Mouse (Mus musculus): Measurements from ENCODE around the gene Zc2hc1c. TPM values are rescaled to one million over a fixed set of nuclear protein-coding genes. Genes with fewer than 3 reads are reported as not detected.
"Not testable (repeated sequence)": the region's sequence is repeated elsewhere in the genome, so short reads cannot be mapped to it uniquely, and the experiment has no call there.

Zc2hc1c gene
- polyA plus RNA-seq, 1 experiment from 2014 or later: 1.0 TPM

- ATAC-seq (ENCODE audit: low FRiP score) (peak; percentile 98), DNase-seq (ENCODE audit: low spot score, missing footprints) (peak; percentile 100)
- Histone ChIP-seq H3K4me3 (ENCODE audit: low read depth, low read length) (peak overlapping the region; percentile 67), H3K9ac (ENCODE audit: low read length) (peak overlapping the region; percentile 80), H3K36me3 (ENCODE audit: control insufficient read depth, insufficient read depth, low read length) (no peaks in the 10 kb centered on the region), H3K9me3 (ENCODE audit: control insufficient read depth, low read length) (no peaks in the 10 kb centered on the region), H3K27ac (ENCODE audit: low read depth, low read length) (no peak overlapping the region; the same call in 1 of the 2 replicates), H3K27me3 (ENCODE audit: control insufficient read depth, insufficient read depth, low read length) (no peaks in the 10 kb centered on the region), H3K4me1 (ENCODE audit: control insufficient read depth, insufficient read depth, low read length) (peaks cover 5% of the 10 kb centered on the region), H3K4me2 (peak overlapping the region; percentile 78)
- WGBS: under 1% methylated on average over 31 of the region's 31 CpGs
Observed at GRCm38 (mm10) chr12:85280105-85280844, 8.1 kb upstream of the Zc2hc1c start.

DNA sequence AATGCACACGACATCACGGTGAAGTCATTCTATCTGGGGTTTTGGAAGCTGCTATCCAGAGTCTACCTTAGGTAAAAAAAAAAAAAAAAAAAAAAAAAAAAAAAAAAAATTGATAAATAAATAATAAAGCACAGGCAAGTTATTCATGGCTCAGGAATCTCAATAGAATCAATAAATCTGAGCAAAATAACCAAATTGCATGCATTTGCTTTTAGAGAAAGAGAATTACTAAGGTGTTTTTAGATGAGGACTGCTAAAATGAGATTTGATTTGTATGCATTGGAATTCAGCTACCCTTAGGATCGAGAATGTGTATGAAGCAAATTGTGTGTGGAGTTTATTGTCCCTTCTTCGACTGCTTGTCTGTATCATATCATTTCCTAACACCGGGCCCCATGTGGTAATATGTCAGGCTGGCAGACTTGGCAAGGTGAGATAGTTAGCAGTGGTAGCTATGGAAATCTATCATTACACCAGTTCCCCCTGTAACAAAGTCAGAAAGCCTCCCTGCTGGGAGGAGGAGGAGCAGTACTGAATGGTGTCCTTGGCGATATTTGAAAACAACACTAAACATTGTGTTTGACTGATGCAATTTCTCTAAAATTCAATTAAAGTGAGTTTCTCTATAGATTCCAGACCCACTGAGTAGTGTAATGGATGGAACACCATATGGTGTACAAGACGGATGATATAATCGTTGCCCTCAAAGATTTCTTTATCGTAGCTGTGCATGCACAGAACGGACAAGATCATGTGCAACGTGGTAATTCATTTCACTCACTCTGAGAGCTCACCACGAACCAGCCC lies 7.3 kb upstream of the Zc2hc1c start:
- peaks cover 5% of the 10 kb centered on the region for H3K4me1 ChIP-seq (ENCODE audit: control insufficient read depth, insufficient read depth, low read length)
- H3K9ac ChIP-seq (ENCODE audit: low read length): no peak overlapping the region
- no peaks in the 10 kb centered on the region for H3K9me3 ChIP-seq (ENCODE audit: control insufficient read depth, low read length)
- peak overlapping the region; percentile 67; the same call in 1 of the 2 replicates for H3K4me3 ChIP-seq (ENCODE audit: low read depth, low read length)
- DNase-seq (ENCODE audit: low spot score, missing footprints): no peak
- H3K27ac ChIP-seq (ENCODE audit: low read depth, low read length): no peak overlapping the region
- no peaks in the 10 kb centered on the region for H3K36me3 ChIP-seq (ENCODE audit: control insufficient read depth, insufficient read depth, low read length)
- WGBS: 70% methylated on average over 12 of the region's 12 CpGs
- H3K27me3 ChIP-seq (ENCODE audit: control insufficient read depth, insufficient read depth, low read length): no peaks in the 10 kb centered on the region
- no peak for ATAC-seq (ENCODE audit: low FRiP score)
- H3K4me2 ChIP-seq: peak overlapping the region; percentile 78

DNA sequence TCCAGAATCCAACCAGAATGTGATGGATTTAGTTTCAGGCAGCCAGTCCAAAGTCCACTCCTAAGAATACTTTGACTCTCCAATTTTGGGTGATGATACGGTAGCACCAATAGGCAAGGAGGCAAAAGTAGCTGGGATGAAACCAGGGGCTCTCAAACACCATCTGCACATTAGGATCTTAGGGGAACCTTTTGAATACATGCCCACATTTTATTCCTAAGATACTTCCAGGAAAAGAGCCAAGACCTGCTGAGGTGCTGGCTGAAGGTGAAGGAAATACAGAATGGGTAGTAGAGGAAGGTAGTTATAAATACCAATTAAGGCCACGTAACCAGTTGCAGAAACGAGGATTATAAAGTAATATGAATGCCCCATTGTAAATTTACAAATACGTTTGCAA lies 6.6 kb upstream of the Zc2hc1c start:
- WGBS: 93% methylated on average over 1 of the region's 4 CpGs
- ATAC-seq (ENCODE audit: low FRiP score); H3K9ac ChIP-seq (ENCODE audit: low read length); H3K4me3 ChIP-seq (ENCODE audit: low read depth, low read length); H3K4me1 ChIP-seq (ENCODE audit: control insufficient read depth, insufficient read depth, low read length); H3K9me3 ChIP-seq (ENCODE audit: control insufficient read depth, low read length); H3K27ac ChIP-seq (ENCODE audit: low read depth, low read length); H3K27me3 ChIP-seq (ENCODE audit: control insufficient read depth, insufficient read depth, low read length); H3K4me2 ChIP-seq; H3K36me3 ChIP-seq (ENCODE audit: control insufficient read depth, insufficient read depth, low read length): not testable (repeated sequence)
- DNase-seq (ENCODE audit: low spot score, missing footprints): peak; percentile 66

- WGBS: 71% methylated on average over 8 of the region's 8 CpGs
- Histone ChIP-seq H3K9ac (ENCODE audit: low read length) (no peak overlapping the region), H3K4me2 (no peak overlapping the region), H3K4me3 (ENCODE audit: low read depth, low read length) (no peak overlapping the region), H3K4me1 (ENCODE audit: control insufficient read depth, insufficient read depth, low read length) (peaks cover 8% of the 10 kb centered on the region), H3K36me3 (ENCODE audit: control insufficient read depth, insufficient read depth, low read length) (no peaks in the 10 kb centered on the region), H3K9me3 (ENCODE audit: control insufficient read depth, low read length) (no peaks in the 10 kb centered on the region), H3K27me3 (ENCODE audit: control insufficient read depth, insufficient read depth, low read length) (no peaks in the 10 kb centered on the region), H3K27ac (ENCODE audit: low read depth, low read length) (no peak overlapping the region)
- ATAC-seq (ENCODE audit: low FRiP score) (no peak), DNase-seq (ENCODE audit: low spot score, missing footprints) (no peak)
Observed at GRCm38 (mm10) chr12:85284331-85284730, 4.1 kb upstream of the Zc2hc1c start.

DNA sequence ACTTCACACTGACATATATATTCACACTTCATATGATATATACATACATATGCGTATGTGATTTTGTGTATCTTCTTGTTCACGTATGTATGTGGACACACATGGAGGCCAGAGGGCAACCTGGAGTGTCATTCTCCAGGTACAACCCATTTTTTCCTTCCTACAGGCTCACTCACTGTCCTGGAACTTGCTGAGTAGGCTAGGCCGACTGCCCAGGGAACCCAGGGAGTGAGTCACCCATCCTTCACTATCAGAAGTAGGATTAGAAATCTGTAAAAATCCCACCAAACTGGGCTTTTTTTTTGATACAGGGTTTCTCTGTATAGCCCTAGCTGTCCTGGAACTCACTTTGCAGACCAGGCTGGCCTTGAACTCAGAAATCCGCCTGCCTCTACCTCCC lies 3.4 kb upstream of the Zc2hc1c start:
- no peak for DNase-seq (ENCODE audit: low spot score, missing footprints)
- Histone ChIP-seq H3K4me1 (ENCODE audit: control insufficient read depth, insufficient read depth, low read length) (peaks cover 4% of the 10 kb centered on the region; the same call in 1 of the 2 replicates), H3K27me3 (ENCODE audit: control insufficient read depth, insufficient read depth, low read length) (no peaks in the 10 kb centered on the region), H3K9ac (ENCODE audit: low read length) (no peak overlapping the region), H3K36me3 (ENCODE audit: control insufficient read depth, insufficient read depth, low read length) (no peaks in the 10 kb centered on the region), H3K9me3 (ENCODE audit: control insufficient read depth, low read length) (no peaks in the 10 kb centered on the region), H3K27ac (ENCODE audit: low read depth, low read length) (no peak overlapping the region), H3K4me2 (no peak overlapping the region), H3K4me3 (ENCODE audit: low read depth, low read length) (no peak overlapping the region)
- WGBS: 88% methylated on average over 4 of the region's 4 CpGs
- no peak for ATAC-seq (ENCODE audit: low FRiP score)

GRCm38 (mm10) chr12:85286941-85287340 lies 1.4 kb upstream of the Zc2hc1c start:
- no peak for ATAC-seq (ENCODE audit: low FRiP score)
- Histone ChIP-seq H3K4me1 (ENCODE audit: control insufficient read depth, insufficient read depth, low read length) (peaks cover 4% of the 10 kb centered on the region; the same call in 1 of the 2 replicates), H3K9ac (ENCODE audit: low read length) (no peak overlapping the region), H3K27ac (ENCODE audit: low read depth, low read length) (no peak overlapping the region), H3K4me3 (ENCODE audit: low read depth, low read length) (no peak overlapping the region), H3K4me2 (no peak overlapping the region), H3K27me3 (ENCODE audit: control insufficient read depth, insufficient read depth, low read length) (no peaks in the 10 kb centered on the region), H3K9me3 (ENCODE audit: control insufficient read depth, low read length) (no peaks in the 10 kb centered on the region), H3K36me3 (ENCODE audit: control insufficient read depth, insufficient read depth, low read length) (no peaks in the 10 kb centered on the region)
- peak; percentile 69 for DNase-seq (ENCODE audit: low spot score, missing footprints)
- WGBS: 44% methylated on average over 3 of the region's 5 CpGs

DNA sequence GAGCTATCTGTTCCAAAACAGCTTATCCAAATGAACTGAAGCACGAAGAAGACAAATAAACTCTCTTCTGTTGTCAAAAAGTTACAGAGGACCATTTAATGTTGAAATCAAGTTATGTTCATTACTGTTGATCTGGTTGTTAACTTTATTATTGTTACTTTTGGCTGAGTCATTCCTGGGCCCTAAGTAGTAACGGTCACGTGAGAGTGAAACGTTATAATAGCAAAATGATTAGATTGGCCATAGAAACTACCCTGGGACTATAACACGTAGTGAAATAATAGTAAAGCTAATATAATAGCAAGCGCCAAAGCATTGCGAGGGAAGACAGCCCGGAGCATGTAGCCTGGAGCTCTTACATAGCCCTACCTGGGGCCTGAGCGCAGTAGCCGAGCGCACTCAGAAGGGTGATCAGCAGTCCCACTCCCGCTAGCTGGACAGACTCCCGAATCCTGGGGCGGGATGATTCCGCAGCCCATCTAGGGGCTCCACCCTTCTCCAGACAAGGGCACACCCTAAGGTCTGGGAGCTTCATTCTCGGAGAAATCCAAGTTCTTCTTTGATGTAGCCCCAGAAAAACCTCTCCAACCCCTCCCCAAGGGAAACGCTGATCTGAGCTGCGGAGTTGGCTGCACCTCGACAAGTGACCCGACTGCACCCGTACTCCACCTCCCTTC lies 444 bp upstream of the Zc2hc1c start, which contains the start of gene Acyp1:
TSS of gene Acyp1 (minus strand) at position 630 of the 677 bp plus-strand sequence.
- no peaks in the 10 kb centered on the region for H3K36me3 ChIP-seq (ENCODE audit: control insufficient read depth, insufficient read depth, low read length)
- H3K9ac ChIP-seq (ENCODE audit: low read length): peak within 1 kb of the TSS; percentile 65
- H3K4me1 ChIP-seq (ENCODE audit: control insufficient read depth, insufficient read depth, low read length): peaks cover 4% of the 10 kb centered on the region; the same call in 1 of the 2 replicates
- peak within 1 kb of the TSS; percentile 47 for H3K4me3 ChIP-seq (ENCODE audit: low read depth, low read length)
- DNase-seq (ENCODE audit: low spot score, missing footprints) (no peak), ATAC-seq (ENCODE audit: low FRiP score) (peak; percentile 77)
- no peaks in the 10 kb centered on the region for H3K27me3 ChIP-seq (ENCODE audit: control insufficient read depth, insufficient read depth, low read length)
- H3K9me3 ChIP-seq (ENCODE audit: control insufficient read depth, low read length): no peaks in the 10 kb centered on the region
- WGBS: 7% methylated on average over 21 of the region's 21 CpGs
- H3K27ac ChIP-seq (ENCODE audit: low read depth, low read length): no peak within 1 kb of the TSS
- peak within 1 kb of the TSS; percentile 84 for H3K4me2 ChIP-seq

DNA sequence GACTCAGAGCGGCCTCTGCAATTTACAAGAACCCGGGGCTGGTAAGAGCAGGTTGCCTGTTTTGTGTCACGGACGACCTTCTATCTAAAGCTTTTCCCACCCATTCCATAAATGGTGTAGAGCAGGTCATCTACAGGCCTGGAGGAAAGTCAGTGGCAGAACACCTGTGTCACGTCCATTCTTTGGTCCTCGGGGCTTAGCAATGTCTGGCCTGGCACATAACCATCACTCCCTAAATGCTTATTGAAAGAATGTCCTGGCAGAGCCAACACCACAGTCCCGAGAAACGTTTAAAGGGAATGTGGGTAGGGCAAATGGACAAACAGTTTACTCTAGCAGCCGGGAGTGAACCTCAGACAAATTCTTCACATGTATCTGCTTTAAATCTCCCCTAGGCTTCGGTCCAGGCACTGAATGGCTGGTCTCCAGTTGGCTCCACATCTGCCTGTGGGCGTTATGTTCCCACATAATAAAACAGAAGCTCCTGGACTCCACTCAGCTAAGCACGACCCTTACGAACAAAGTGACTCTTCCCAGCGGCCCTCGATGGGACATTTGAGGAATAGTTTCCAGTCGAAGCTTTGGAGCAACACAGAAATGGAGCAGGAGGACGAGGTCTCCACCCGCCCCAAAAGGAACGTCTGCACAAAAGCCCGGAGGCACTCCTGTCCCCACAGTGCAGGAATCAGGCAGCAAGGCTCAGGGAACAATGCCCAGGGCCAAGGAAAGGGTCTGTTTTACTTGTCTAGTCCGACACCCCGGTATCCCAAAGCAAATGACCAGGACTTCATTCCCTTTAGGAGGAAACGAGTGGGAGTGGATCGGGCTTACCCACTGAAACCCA lies 988 bp downstream of the Zc2hc1c start:
- H3K4me2 ChIP-seq: peak overlapping the region; percentile 84
- ATAC-seq (ENCODE audit: low FRiP score) (no peak), DNase-seq (ENCODE audit: low spot score, missing footprints) (peak; percentile 82)
- 64% methylated on average over 24 of the region's 24 CpGs for WGBS
- peak overlapping the region; percentile 47 for H3K4me3 ChIP-seq (ENCODE audit: low read depth, low read length)
- H3K36me3 ChIP-seq (ENCODE audit: control insufficient read depth, insufficient read depth, low read length): no peaks in the 10 kb centered on the region
- H3K9ac ChIP-seq (ENCODE audit: low read length): peak overlapping the region; percentile 64
- H3K9me3 ChIP-seq (ENCODE audit: control insufficient read depth, low read length): no peaks in the 10 kb centered on the region
- no peaks in the 10 kb centered on the region for H3K27me3 ChIP-seq (ENCODE audit: control insufficient read depth, insufficient read depth, low read length)
- H3K4me1 ChIP-seq (ENCODE audit: control insufficient read depth, insufficient read depth, low read length): peaks cover 4% of the 10 kb centered on the region; the same call in 1 of the 2 replicates
- no peak overlapping the region for H3K27ac ChIP-seq (ENCODE audit: low read depth, low read length)

All from midbrain, embryonic 11.5 days (tissue).